Mouse (Mus musculus) intestine, embryonic 14.5 days (tissue): ENCODE results near the gene Aagab. TPM values are rescaled to one million over a fixed set of nuclear protein-coding genes. Genes with fewer than 3 reads are reported as not detected.

Experiments used
- ATAC-seq: fragments of 200-750 bp; cut with Nextera tagmentation; replicated peaks from 2 replicates; pipeline ENCODE4 v1.8.0; 2017; ENCODE audit warnings: low read depth, moderate number of reproducible peaks, moderate TSS enrichment, moderate library complexity; ENCODE audit not compliant: low FRiP score, low TSS enrichment
- DNase-seq: peaks from one replicate; pipeline ENCODE4 v3.0.0-alpha.2; 2018; ENCODE audit warnings: low spot score
- H3K27ac ChIP-seq: fragments of 300-500 bp; sonication (generic); 2 replicates; pipeline ENCODE4 v1.5.1; 2014; ENCODE audit warnings: low read depth, mild to moderate bottlenecking, control low read depth
- H3K27me3 ChIP-seq: fragments of 300-500 bp; sonication (generic); replicated peaks from 2 replicates; pipeline ENCODE4 v1.6.1; 2014; ENCODE audit warnings: low read length, control low read depth; ENCODE audit not compliant: control insufficient read depth, insufficient read depth
- H3K36me3 ChIP-seq: fragments of 300-500 bp; sonication (generic); 2 replicates; pipeline ENCODE4 v1.6.1; 2014; ENCODE audit warnings: low read length, control low read depth; ENCODE audit not compliant: control insufficient read depth, insufficient read depth
- H3K4me1 ChIP-seq: fragments of 300-500 bp; sonication (generic); replicated peaks from 2 replicates; pipeline ENCODE4 v1.6.1; 2014; ENCODE audit warnings: low read length, control low read depth, mixed read lengths; ENCODE audit not compliant: control insufficient read depth, insufficient read depth
- H3K4me2 ChIP-seq: fragments of 300-500 bp; sonication (generic); 2 replicates; pipeline ENCODE4 v1.6.1; 2014; ENCODE audit warnings: low read length
- H3K4me3 ChIP-seq: fragments of 300-500 bp; sonication (generic); 2 replicates; pipeline ENCODE4 v1.5.1; 2014; ENCODE audit warnings: low read depth, low read length, control low read depth, mixed read lengths
- H3K9ac ChIP-seq: fragments of 300-500 bp; sonication (generic); 2 replicates; pipeline ENCODE4 v1.6.1; 2014; ENCODE audit warnings: mild to moderate bottlenecking, low read length
- H3K9me3 ChIP-seq: fragments of 300-500 bp; sonication (generic); 2 replicates; pipeline ENCODE4 v1.6.1; 2016; ENCODE audit warnings: low read length, control low read depth; ENCODE audit not compliant: control insufficient read depth
- WGBS: fragments of 180-500 bp; shearing (Covaris S2); extraction: QIAGEN DNeasy Blood & Tissue Kit; methylation state at CpG from one replicate; pipeline ENCODE4 v1.1.7; 2014; 5-methylcytosine and 5-hydroxymethylcytosine counted together
- polyA plus RNA-seq: library from polyadenylated mRNA; unstranded; fragments of >200 nt; fragmentation: Nextera tagmentation; extraction: Ambion mirVana; gene quantifications from 2 replicates; pipeline ENCODE4 v1.2.1, GENCODE M21; 2014

Gene Aagab
- polyA plus RNA-seq, 1 experiment from 2014 or later, result 26.0 TPM

GRCm38 (mm10) chr9:63655092-63655491, 52.6 kb downstream of the Aagab start:
- no peak overlapping the region for H3K27ac ChIP-seq
- peaks cover 13% of the 10 kb centered on the region for H3K4me1 ChIP-seq
- WGBS, result 53% methylated on average over 1 of the region's 1 CpGs
- DNase-seq (no peak), ATAC-seq (no peak)
- H3K36me3 ChIP-seq, result peaks cover 53% of the 10 kb centered on the region
- H3K4me2 ChIP-seq, result no peak overlapping the region
- no peak overlapping the region for H3K4me3 ChIP-seq
- H3K9me3 ChIP-seq, result no peaks in the 10 kb centered on the region
- H3K27me3 ChIP-seq, result no peaks in the 10 kb centered on the region
- no peak overlapping the region for H3K9ac ChIP-seq

- Histone ChIP-seq H3K27me3 (no peaks in the 10 kb centered on the region), H3K4me2 (no peak overlapping the region), H3K9me3 (0 out of 2 replicates have a peak, but pooled peaks cover 2% of the 10 kb centered on the region), H3K27ac (no peak overlapping the region), H3K9ac (no peak overlapping the region), H3K4me1 (peaks cover 8% of the 10 kb centered on the region; the same call in 1 of the 2 replicates), H3K4me3 (no peak overlapping the region), H3K36me3 (peaks cover 55% of the 10 kb centered on the region)
- 33% methylated on average over 4 of the region's 4 CpGs for WGBS
- ATAC-seq (no peak), DNase-seq (no peak)
These were observed 54.7 kb downstream of the Aagab start for GRCm38 (mm10) chr9:63657167-63657566.

- H3K4me3 ChIP-seq, result no peak overlapping the region
- DNase-seq (no peak), ATAC-seq (no peak)
- 92% methylated on average over 9 of the region's 9 CpGs for WGBS
- H3K27ac ChIP-seq, result no peak overlapping the region
- no peak overlapping the region for H3K9ac ChIP-seq
- 0 out of 2 replicates have a peak, but pooled peaks cover 2% of the 10 kb centered on the region for H3K9me3 ChIP-seq
- no peak overlapping the region for H3K4me2 ChIP-seq
- H3K36me3 ChIP-seq, result peaks cover 48% of the 10 kb centered on the region
- H3K27me3 ChIP-seq, result no peaks in the 10 kb centered on the region
- peaks cover 8% of the 10 kb centered on the region; the same call in 1 of the 2 replicates for H3K4me1 ChIP-seq
These were observed 56.0 kb downstream of the Aagab start for GRCm38 (mm10) chr9:63658436-63658835.

- Histone ChIP-seq H3K27me3 (no peaks in the 10 kb centered on the region), H3K4me1 (peaks cover 8% of the 10 kb centered on the region; the same call in 1 of the 2 replicates), H3K27ac (no peak overlapping the region), H3K4me2 (no peak overlapping the region), H3K9me3 (0 out of 2 replicates have a peak, but pooled peaks cover 2% of the 10 kb centered on the region), H3K4me3 (no peak overlapping the region), H3K36me3 (peaks cover 50% of the 10 kb centered on the region), H3K9ac (no peak overlapping the region)
- WGBS, result 86% methylated on average over 5 of the region's 5 CpGs
- ATAC-seq (no peak), DNase-seq (no peak)
These were observed 56.5 kb downstream of the Aagab start for GRCm38 (mm10) chr9:63658970-63659371.

GRCm38 (mm10) chr9:63660061-63660460, 57.6 kb downstream of the Aagab start:
- Histone ChIP-seq H3K9ac (no peak overlapping the region), H3K27me3 (no peaks in the 10 kb centered on the region), H3K27ac (no peak overlapping the region), H3K36me3 (peaks cover 40% of the 10 kb centered on the region), H3K9me3 (0 out of 2 replicates have a peak, but pooled peaks cover 2% of the 10 kb centered on the region), H3K4me3 (no peak overlapping the region), H3K4me2 (no peak overlapping the region), H3K4me1 (peaks cover 13% of the 10 kb centered on the region; the same call in 1 of the 2 replicates)
- ATAC-seq (no peak), DNase-seq (no peak)
- 91% methylated on average over 4 of the region's 4 CpGs for WGBS

GRCm38 (mm10) chr9:63660691-63661090, 58.2 kb downstream of the Aagab start:
- H3K4me1 ChIP-seq, result peaks cover 10% of the 10 kb centered on the region; the same call in 1 of the 2 replicates
- WGBS, result 86% methylated on average over 3 of the region's 3 CpGs
- H3K4me3 ChIP-seq, result no peak overlapping the region
- no peak for ATAC-seq
- H3K9me3 ChIP-seq, result 0 out of 2 replicates have a peak, but pooled peaks cover 2% of the 10 kb centered on the region
- H3K27me3 ChIP-seq, result no peaks in the 10 kb centered on the region
- H3K9ac ChIP-seq, result no peak overlapping the region
- H3K36me3 ChIP-seq, result peaks cover 33% of the 10 kb centered on the region
- no peak for DNase-seq
- no peak overlapping the region for H3K27ac ChIP-seq
- H3K4me2 ChIP-seq, result no peak overlapping the region

GRCm38 (mm10) chr9:63662759-63663158, 60.3 kb downstream of the Aagab start:
- 0 out of 2 replicates have a peak, but pooled peaks cover 2% of the 10 kb centered on the region for H3K9me3 ChIP-seq
- DNase-seq, result no peak
- H3K27ac ChIP-seq, result no peak overlapping the region
- peaks cover 40% of the 10 kb centered on the region for H3K36me3 ChIP-seq
- H3K4me3 ChIP-seq, result no peak overlapping the region
- peaks cover 22% of the 10 kb centered on the region for H3K4me1 ChIP-seq
- 47% methylated on average over 7 of the region's 7 CpGs for WGBS
- H3K9ac ChIP-seq, result no peak overlapping the region
- no peak for ATAC-seq
- no peak overlapping the region for H3K4me2 ChIP-seq
- no peaks in the 10 kb centered on the region for H3K27me3 ChIP-seq

- no peak overlapping the region for H3K4me2 ChIP-seq
- no peak for DNase-seq
- H3K9ac ChIP-seq, result no peak overlapping the region
- WGBS, result 56% methylated on average over 10 of the region's 10 CpGs
- ATAC-seq, result no peak
- 0 out of 2 replicates have a peak, but pooled peaks cover 2% of the 10 kb centered on the region for H3K9me3 ChIP-seq
- peaks cover 41% of the 10 kb centered on the region for H3K36me3 ChIP-seq
- peaks cover 23% of the 10 kb centered on the region for H3K4me1 ChIP-seq
- H3K4me3 ChIP-seq, result no peak overlapping the region
- no peak overlapping the region for H3K27ac ChIP-seq
- H3K27me3 ChIP-seq, result no peaks in the 10 kb centered on the region
These were observed 60.8 kb downstream of the Aagab start for GRCm38 (mm10) chr9:63663222-63663621.

- no peak overlapping the region for H3K4me2 ChIP-seq
- H3K36me3 ChIP-seq, result peaks cover 39% of the 10 kb centered on the region
- H3K9ac ChIP-seq, result no peak overlapping the region
- H3K27me3 ChIP-seq, result no peaks in the 10 kb centered on the region
- DNase-seq (no peak), ATAC-seq (no peak)
- 0 out of 2 replicates have a peak, but pooled peaks cover 2% of the 10 kb centered on the region for H3K9me3 ChIP-seq
- H3K27ac ChIP-seq, result no peak overlapping the region
- peaks cover 29% of the 10 kb centered on the region for H3K4me1 ChIP-seq
- 89% methylated on average over 2 of the region's 2 CpGs for WGBS
- no peak overlapping the region for H3K4me3 ChIP-seq
These were observed 61.9 kb downstream of the Aagab start for GRCm38 (mm10) chr9:63664300-63664745.
